Mouse (Mus musculus) bone marrow, adult 2 months (tissue): ENCODE measurements at regions not wholly inside any gene's neighbourhood (a gene's known extent, or its start where the extent isn't known, plus 50 kb on each side); places are given as distances from the start of the nearest gene placed in this dataset.
"Not testable (repeated sequence)": the region's sequence is repeated elsewhere in the genome, so short reads cannot be mapped to it uniquely, and the experiment has no call there.

Experiments used
- H3K27ac ChIP-seq: fragments of 200-500 bp; 2 replicates; pipeline ENCODE4 v1.5.1; 2012; ENCODE audit warnings: low read depth, mild to moderate bottlenecking, control low read depth, inconsistent platforms, low read length; ENCODE audit not compliant: control insufficient read depth, poor library complexity, insufficient read depth
- H3K4me1 ChIP-seq: fragments of 200-500 bp; 2 replicates; pipeline ENCODE4 v1.6.1; 2011; ENCODE audit warnings: low read length; ENCODE audit not compliant: control insufficient read depth, insufficient read depth
- H3K4me3 ChIP-seq: fragments of 200-500 bp; replicated peaks from 2 replicates; pipeline ENCODE3; 2011; ENCODE audit warnings: mild to moderate bottlenecking, low read depth, low read length, control low read depth; ENCODE audit not compliant: control insufficient read depth
- CTCF ChIP-seq: fragments of 200-500 bp; IDR thresholded peaks from 2 replicates; pipeline ENCODE4 v1.5.1; 2011; ENCODE audit warnings: low read length, control low read depth; ENCODE audit not compliant: control insufficient read depth, insufficient read depth
- POLR2A ChIP-seq: fragments of 200-500 bp; IDR thresholded peaks from 2 replicates; pipeline ENCODE4 v1.6.1; 2011; ENCODE audit warnings: low read depth, mild to moderate bottlenecking, control low read depth, low read length, borderline replicate concordance; ENCODE audit not compliant: control insufficient read depth
- WGBS: fragments of 180-500 bp; shearing (Covaris S2); methylation state at CpG from one replicate; pipeline ENCODE4 v1.1.7; 2018; 5-methylcytosine and 5-hydroxymethylcytosine counted together

DNA sequence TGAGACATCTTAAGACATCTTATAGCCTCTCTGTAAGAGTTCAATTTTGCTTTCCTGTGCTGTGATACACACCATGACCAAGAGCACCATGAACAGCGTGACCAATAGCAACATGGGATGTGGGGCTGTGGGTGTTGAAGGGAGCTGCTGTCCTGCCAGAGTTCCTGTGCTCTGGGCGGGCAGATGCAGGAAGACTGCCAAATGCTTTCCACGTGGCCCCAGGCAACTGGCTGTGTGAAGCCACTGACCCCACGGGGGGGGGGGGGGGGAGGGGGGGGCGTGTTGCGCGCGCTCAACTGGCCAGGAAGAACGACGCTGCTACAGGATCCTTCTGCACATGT lies 104.5 kb upstream of the Ipo5 start:
- WGBS = 50% methylated on average over 9 of the region's 10 CpGs
- TF ChIP-seq CTCF = no peak
- TF ChIP-seq POLR2A = no peak
- Histone ChIP-seq H3K4me1 (no peaks in the 10 kb centered on the region), H3K27ac (no peak overlapping the region), H3K4me3 (no peak overlapping the region)

- H3K27ac ChIP-seq = no peak overlapping the region
- 86% methylated on average over 6 of the region's 6 CpGs for WGBS
- H3K4me3 ChIP-seq = no peak overlapping the region
- no peaks in the 10 kb centered on the region for H3K4me1 ChIP-seq
- TF ChIP-seq CTCF (no peak), POLR2A (no peak)
These were observed 101.7 kb upstream of the Ipo5 start for GRCm38 (mm10) chr14:120809321-120809720.

GRCm38 (mm10) chr14:120813938-120814337 lies 97.1 kb upstream of the Ipo5 start:
- WGBS = 87% methylated on average over 9 of the region's 9 CpGs

DNA sequence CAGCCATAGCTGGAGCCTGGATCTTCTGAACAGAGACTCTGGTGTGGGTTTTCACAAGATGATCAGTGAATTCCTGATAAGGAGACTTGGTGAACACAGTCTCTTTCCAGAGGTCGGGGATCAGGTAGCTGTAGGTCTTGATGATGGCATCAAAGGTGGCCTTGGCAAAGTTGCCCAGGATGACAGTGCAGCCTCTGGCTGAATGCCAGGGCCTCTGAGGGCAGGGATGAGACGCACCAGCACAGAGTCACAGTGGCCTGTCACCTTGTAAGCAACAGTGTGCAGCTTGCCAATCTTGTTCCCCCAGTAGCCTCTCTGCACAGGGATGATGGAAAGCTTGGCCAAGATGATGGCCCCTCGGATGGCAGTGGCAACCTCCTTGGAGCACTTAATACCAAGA lies 95.9 kb upstream of the Ipo5 start:
- H3K4me3 ChIP-seq, H3K27ac ChIP-seq, H3K4me1 ChIP-seq: not testable (repeated sequence)
- 77% methylated on average over 3 of the region's 3 CpGs for WGBS

More at GRCm38 (mm10) chr14:120813938-120814337, 97.1 kb upstream of the Ipo5 start:
- Histone ChIP-seq H3K4me1 (no peaks in the 10 kb centered on the region), H3K4me3 (no peak overlapping the region), H3K27ac (no peak overlapping the region)
- TF ChIP-seq CTCF (no peak), POLR2A (no peak)

DNA sequence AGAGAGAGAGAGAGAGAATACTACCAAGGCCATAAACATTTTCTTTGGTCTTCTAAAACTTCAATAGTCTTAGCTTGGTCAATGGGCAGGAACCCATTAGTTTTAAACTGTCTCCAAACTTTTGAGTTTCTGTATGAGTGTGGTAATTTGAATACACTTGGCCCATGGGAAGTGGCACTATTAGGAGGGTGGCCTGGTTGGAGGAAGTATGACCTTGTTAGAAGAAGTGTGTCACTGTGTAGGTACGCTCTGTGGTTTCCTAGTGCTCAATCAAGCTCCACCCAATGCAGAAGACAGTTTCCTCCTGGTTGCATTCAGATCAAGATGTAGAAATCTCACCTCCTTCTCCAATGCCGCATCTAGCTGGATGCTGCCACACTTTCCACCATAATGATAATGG lies 94.5 kb upstream of the Ipo5 start:
- no peak for TF ChIP-seq CTCF
- TF ChIP-seq POLR2A = no peak
- Histone ChIP-seq H3K27ac (no peak overlapping the region), H3K4me1 (no peaks in the 10 kb centered on the region), H3K4me3 (no peak overlapping the region)
- WGBS = 68% methylated on average over 2 of the region's 2 CpGs

DNA sequence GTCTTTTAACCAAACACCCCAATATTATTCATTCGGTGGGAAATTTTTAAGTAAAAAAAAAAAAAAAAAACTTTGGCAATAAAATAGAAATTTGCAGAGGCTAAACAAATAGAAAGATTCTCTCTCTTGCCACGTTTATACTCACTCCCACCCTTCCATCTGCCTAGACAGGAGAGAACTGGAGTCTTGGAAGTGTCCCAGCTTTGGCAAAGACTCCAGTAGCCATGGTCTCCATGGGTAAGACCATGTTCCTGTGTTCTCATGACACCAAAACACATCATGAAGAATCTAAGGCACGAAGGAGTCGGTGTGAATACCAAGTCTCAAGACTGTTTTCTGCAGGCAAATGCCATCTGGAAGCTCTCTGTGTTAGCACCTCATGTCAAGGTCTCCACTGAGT lies 84.8 kb upstream of the Ipo5 start:
- WGBS = 72% methylated on average over 4 of the region's 4 CpGs
- Histone ChIP-seq H3K4me3 (no peak overlapping the region), H3K27ac (no peak overlapping the region), H3K4me1 (no peaks in the 10 kb centered on the region)
- no peak for TF ChIP-seq POLR2A
- TF ChIP-seq CTCF = no peak

DNA sequence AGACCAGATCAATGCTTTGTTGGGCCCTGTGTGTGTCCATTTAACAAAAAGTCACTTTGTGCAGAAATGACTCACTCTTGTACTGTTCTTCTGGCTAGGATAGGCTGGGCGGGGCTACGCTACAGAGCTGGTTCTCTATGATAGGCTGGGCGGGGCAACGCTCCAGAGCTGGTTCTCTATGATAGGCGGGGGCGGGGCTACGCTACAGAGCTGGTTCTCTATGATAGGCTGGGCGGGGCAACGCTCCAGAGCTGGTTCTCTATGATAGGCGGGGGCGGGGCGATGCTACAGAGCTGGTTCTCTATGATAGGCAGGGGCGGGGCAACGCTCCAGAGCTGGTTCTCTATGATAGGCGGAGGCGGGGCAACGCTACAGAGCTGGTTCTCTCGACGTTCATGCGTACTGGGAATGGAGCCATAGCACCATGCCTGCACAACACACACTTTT lies 80.6 kb upstream of the Ipo5 start:
- not testable (repeated sequence) for H3K4me3 ChIP-seq, H3K4me1 ChIP-seq, H3K27ac ChIP-seq
- 28% methylated on average over 20 of the region's 20 CpGs for WGBS

DNA sequence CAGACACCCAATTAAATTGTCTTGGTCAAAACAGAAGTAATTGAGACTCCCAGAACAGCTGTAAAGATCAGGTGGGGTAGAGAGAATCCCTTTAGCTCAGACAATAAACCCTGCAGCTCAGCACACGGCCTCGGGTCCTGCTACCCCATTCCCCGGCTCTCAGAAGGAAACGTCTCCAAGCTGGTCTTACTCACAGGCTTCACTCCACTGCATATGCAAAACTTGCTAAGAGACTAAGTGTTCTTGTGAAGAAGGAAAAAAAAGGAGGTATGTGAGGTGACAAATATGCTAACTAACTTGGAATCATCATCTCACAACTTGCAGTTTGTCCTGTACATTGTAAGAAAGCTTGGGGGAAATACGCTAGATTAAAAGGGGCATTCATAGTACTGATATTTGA lies 79.6 kb upstream of the Ipo5 start:
- Histone ChIP-seq H3K4me3 (no peak overlapping the region), H3K27ac (no peak overlapping the region), H3K4me1 (no peaks in the 10 kb centered on the region; the same call in 1 of the 2 replicates)
- 71% methylated on average over 5 of the region's 5 CpGs for WGBS
- TF ChIP-seq POLR2A (no peak), CTCF (no peak)

DNA sequence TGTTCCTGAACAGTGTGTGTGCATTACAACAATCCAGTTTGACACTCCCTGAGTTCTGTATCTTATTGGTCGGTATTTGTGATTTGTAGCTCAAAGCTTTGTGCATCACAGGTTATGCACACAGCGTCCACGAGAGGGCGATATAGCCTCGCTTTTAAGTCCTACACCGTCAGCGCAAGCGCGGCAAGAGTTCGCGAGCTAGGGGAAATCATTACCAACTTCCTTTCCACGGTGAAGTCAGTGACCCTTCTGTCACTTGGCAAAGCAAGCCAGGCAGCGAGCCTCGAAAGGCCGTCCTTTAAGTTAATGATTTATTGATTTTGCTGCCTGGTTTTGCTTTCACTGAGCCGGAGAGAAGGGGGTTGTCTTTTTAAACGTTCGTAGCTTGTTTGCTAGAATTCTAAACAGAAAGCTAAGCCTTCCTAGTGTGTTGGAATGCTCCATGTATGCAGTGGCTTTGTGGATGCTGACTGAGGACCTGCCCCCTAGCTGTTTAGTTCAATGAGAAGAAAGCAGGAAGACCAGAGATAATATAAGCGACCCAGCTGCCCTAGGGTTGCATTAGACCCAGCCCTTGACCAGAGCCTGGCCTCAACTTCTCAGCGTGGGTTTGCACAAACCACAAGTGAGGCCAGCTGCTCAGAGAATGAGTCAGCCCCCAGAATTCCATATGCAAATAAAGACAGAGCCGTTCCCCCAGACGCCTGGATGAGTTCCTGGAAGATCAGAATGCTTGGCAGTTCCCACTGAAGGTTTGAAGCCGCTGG lies 79.0 kb upstream of the Ipo5 start:
- no peak overlapping the region for H3K27ac ChIP-seq

More for the DNA sequence above, 79.0 kb upstream of the Ipo5 start:
- peak overlapping the region; percentile 53 for H3K4me3 ChIP-seq
- TF ChIP-seq POLR2A (no peak), CTCF (peak; percentile 96)
- H3K4me1 ChIP-seq = no peaks in the 10 kb centered on the region; the same call in 1 of the 2 replicates
- WGBS = 3% methylated on average over 23 of the region's 23 CpGs
